Mouse (Mus musculus): ENCODE measurements at regions not wholly inside any gene's neighbourhood (a gene's known extent, or its start where the extent isn't known, plus 50 kb on each side); places are given as distances from the start of the nearest gene placed in this dataset.

DNA sequence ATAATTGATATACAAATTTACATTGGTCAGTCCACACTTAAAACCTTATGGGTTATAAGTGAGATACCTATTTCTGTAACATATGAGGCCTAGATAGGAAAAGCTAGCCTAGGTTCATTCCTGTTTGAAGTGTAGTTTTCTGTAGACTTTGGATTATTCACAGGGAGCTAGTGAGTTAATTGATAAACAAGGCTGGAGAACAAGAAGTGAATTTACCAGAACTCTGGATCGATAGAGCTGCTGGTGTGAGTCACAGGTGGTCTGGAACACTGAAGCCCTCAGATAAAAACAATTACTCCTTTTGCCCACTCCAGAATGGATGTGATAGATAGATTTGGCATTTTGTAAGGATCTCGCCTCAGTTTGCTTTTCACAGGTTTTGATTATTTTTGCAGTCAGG is 62.0 kb upstream of the Rtl1 start:
- DNase-seq = no peak

DNA sequence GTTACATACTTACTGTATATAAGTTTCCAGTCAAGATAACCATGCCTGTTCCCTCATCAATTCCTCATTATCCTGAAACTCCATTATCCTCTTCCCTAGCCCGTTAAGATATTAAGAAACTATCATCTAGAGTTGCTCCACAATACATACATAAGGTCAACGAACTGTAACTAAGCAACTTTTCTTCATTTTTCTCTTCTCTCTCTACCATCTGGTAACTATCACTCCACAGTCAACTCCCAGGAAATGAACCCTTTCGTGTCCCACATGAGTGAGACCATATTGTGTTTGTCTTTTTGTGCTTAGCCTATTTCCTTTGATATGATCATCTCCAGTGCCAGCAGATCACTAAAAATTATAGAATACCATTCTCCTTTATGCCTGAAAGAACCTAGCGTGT is 74.6 kb upstream of the Rtl1 start:
- DNase-seq = no peak

DNA sequence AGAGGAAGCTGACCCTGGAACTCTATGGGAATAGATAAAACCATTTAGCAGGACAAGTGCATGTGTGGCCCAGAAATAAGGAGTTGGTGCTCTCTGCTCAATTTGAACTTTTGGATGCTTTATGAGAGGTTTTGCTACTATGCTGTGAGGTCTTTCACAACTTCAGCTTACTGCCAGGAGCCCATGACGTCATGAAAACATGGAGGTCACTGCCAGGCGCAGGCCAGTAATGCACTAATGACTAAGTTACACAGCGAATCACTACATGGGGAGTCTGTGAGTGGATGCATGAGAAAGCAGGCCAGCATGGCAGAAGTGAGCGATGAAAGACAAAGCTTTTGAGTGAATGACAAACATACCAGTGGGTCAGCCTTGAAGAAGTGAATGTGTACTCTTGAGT is 93.9 kb upstream of the Rtl1 start:
- DNase-seq = no peak

DNA sequence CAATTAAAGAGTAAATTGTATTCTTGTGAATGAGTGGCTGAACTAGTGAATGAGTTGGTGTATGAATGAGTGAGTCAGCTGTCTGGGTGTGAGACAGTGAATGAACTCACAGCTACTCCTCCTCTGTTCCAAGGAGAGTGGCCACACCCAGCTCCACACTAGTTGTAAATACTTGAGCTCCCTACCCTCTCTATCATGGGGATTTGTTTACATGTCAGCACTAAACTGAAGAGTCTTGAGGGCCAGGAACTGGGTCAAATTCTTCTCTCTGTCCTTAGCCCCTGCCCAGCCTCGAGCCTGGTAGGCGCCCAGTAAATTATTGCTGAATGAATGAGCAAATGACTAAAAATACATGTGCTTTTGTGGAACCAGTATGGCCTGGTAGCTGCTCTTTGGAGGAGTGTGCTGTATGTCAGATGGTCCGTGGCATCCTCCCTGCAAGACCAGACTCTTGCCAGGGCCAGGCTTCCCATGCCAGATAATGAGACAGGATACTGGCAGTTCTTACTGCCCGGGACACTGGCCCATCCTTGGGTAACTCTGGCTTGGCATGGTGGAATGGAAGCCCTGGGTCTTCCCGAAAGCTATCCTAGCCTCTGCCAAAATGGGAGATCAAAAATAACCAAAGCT is 94.8 kb upstream of the Rtl1 start:
- no peak for DNase-seq

DNA sequence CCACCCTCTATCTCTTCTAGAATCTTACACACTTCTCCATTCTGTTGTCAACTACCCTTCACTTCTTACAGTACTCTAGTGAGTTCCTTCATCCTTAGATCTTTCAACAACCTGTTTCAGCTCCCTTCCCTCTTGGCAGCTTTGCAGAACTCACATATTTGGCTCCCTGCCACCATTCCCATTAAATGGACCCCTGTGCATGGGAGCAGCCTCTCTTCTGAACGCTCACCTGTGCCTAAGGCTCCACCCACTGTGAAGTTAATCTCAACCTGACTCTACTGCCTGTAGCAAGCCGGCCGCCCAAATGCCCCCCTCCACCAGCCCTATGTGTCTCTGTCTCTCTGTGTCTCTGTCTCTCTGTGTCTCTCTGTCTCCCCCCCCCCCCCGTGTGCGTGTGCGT is 106.7 kb upstream of the Rtl1 start:
- DNase-seq = no peak

DNA sequence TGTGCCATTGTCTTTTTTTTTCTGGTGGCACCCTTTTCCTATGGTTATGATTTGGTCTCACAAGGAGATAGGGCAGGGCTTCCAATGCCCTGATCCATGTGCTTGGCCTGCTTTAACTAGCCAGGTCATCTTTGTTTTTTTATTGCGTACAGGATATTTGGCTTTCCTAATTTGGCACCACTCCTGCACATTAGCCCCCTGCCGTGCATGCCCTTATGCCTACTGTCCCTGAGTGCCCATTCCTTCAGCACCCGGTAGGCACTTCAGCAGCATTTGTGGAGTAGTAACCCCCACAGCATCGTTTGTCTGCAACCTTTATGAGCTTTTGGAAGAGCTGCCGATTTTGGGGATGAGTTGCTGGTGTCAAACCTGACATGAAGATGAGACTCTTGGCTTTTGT is 109.5 kb upstream of the Rtl1 start:
- no peak for DNase-seq

DNA sequence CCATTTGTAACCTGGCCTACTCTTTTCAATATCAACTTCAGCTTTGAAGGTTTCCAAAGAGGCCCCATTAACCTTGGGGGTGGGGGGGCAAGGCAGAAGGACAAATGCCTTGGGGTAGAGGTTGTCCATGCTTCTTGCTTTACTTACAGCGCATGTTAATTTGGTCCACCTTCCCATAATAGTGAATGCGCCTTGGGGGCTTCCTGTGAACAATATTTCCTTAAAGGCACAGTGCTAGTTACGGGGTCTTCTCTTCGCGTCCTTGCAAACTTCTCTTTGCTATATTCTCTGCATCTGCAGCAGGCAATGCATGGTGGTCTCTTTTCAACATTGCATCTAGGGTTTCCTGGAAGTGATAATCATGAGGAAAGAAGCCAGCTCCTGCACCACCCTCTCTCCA is 111.3 kb upstream of the Rtl1 start:
- no peak for DNase-seq

DNA sequence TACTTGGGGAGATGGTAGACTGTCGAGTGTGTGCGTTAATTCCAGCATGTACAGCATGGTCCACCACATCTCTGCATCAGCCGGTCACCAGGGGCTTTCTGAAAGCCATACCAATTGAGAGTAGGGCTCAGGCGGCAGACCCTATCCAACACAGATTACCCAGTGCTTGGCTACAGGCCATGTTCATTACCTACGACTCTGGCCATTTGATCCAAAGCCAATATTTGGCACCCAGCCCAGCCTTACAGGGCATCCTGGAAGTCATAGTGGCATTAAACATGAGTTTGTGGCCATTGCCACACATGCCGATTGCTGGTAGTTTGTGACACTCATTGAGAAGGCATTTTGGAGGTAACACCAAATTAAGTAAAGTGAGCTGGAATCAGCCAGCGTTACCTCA is 111.8 kb upstream of the Rtl1 start:
- DNase-seq = no peak

DNA sequence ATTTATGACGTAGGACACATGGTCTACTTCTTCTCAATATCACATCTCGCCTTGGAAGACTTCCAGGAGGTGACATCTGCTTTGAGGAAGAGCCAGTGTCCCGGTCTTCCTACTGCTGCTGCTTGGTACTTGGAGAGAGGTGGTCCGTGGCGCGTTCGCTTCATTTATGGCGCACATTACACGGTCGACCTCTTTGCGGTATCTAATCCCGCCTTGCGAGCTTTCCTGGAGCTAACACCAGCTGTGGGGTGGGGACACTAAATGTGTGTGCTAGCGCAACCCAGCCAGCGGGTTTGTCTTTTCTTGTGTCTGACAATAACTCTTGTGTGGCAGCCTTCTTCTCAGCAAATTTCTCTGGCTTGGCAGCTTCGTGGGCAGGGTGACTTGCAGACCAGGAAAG is 112.3 kb upstream of the Rtl1 start:
- DNase-seq = no peak

DNA sequence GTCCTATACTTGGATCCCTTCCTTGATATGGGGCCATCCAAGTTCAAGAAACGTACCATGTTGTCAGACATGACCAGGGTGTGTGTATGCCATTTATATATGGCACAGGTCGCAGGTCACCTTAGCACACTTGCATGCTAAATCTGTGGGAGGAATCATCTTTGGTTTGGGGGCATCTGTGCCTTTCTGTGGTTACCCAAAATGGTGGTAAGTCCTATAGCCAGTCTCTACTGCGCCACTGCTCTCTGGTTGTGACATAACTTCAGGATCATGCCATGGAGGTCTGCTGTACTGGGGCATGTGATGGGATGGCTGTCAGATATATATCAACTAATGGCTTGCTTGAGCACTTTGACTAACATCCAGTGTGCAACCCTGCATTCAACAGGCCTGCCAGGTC is 112.9 kb upstream of the Rtl1 start:
- no peak for DNase-seq

DNA sequence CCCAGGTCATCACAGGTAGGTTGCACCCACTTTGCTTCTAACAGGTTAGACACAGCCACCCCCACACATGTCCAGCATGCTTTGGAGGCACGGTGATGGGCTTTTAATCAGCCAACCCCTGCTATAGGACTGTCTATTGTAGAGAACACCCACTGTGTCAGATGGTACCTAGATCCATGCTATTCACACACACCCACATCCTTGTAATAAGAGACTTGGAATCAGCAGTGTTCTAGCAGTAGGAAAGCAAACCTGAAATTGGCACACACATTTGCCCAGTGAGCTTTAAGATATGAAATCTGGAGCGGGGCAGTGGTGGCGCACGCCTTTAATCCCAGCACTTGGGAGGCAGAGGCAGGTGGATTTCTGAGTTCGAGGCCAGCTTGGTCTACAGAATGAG is 113.9 kb upstream of the Rtl1 start:
- DNase-seq = no peak

DNA sequence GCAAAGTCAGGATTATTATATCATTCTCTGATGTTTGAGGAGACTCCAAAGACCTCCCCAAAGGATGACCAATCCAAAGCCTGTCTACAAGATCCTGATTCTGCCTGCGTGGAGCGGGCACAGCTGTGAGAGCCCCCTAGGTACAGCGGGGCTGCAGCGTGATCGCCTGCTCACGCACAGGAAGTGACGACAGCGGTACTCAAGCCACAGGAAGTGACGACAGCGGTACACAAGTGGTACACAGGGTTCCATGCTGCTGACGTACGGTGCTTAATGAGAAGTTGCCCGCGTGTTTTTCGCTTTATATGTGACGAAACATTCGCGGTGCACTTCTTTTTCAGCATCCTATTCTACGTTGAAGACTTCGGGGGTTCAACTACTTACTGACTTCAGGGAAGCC is 116.9 kb upstream of the Rtl1 start:
- DNase-seq = no peak

DNA sequence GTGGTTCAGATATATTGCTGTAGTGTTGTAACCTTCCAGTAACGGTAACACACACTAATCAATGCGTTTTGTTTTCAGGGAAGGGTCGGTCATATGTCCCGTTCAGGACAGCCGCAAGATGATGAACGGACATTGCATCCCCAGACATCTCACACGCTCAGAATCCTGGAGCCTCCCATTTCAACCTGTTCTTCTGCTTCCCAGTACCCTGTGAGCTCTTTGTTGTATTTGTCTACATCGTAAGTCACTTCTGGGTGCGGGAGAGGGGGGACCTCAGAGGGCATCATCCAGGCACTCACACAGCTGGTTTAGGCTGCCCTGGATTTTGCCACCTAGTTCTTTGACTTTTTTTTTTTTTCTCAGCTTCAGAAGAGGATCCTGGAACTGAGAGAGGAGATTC is 117.9 kb upstream of the Rtl1 start:
- DNase-seq = no peak

DNA sequence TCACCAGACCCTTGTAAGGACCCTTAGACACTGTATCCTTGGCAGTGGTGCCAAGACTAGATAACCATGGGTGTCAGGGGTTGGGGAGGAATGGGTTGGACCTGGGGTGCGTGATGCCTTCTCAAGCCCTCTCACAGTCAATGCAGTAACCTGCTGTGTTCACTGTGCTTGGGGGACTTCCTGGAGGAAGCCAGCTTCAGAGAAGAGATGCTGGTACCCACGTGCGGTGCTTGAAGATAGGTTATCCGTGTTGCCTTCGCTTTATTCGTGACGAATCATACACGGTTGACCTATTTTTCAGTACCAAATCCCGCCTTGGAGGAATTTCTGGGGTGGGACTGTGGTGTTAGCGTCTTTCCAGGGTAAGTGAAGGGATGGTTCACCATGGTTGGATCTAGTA is 138.1 kb upstream of the Rtl1 start:
- no peak for DNase-seq

DNA sequence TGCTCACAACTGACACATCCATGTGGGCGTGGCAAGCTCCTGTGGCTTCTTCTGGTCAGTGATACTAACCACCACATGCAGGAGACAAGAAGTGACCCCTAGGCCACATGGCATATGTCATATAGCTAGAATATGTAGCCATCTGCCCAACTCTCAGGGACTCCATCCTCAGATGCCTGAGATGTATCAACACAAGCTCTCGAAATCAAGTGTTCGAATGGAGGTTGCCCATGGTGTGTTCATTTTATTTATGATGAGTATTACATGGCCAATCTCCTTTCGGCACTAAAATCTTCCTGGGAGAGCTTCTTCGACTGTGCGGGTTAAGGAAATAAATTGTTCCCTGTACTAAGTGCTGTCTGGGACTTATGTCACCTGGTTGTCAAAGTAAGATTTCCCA is 138.8 kb upstream of the Rtl1 start:
- DNase-seq = no peak

DNA sequence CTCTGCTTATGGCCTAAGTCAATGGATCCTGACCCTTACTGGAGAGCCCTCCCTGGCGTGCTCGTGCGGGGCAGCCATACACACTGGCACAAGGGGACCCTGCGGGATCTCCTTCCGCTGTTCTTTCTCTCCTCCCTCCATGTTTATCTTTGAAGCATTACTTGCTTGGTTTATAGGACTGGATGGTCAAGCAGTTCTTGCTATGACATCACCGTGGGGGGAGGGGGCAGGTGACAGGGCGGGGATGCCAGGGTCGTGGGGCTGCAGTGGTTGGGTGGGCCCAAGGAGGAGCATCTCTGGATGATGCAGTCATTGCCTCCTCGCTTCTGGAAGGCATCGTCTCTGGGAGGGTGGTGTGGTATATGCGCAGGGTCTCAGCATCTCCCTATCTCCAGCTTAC is 142.4 kb upstream of the Rtl1 start:
- no peak for DNase-seq

DNA sequence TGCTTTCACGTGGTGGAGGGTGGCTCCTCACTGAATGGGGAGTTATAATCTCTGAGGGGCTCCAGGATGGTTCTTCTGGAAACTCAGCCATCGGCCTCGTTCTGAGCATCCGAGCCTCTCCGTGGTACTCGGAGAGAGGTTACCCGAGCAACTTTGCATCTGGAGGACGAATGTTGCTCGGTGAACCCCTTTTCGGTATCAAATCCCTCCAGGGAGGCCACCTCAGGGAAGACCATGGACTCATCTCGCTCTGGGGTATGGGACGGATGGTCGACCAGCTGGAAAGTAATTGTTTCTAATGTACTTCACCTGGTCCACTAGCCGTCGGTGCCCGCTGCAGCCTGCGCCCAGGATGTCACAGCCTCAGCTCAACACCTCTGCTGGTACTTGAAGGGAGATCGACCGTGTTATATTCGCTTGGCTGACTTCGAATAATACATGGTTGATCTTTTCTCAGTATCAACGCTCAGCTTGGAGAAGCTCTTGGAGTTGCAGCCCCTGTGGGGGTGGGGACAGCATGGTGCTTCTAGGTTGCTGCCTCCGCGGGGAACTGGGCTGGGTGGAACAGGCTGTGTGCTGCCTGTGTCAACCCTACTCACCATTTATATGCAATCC is 143.0 kb upstream of the Rtl1 start:
- no peak for DNase-seq

DNA sequence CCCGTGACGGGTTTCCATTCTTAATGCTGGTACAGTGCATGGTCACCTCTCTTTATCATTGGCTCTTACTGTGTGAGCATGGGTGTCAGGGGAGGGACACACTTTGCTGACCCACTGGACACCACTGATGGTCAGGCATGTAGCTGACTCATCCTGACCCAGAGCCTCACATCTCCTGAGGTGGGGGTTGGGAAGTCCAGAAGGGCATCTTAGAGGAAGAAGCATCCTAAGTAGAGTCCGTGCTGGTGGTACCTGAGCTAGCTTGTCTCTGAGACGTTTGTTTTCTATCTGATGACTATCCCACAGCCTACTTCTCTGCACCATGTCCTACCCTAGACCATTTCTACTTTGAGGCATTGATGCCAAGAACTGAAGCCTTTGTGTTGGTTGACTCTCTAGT is 144.1 kb upstream of the Rtl1 start:
- DNase-seq = no peak

DNA sequence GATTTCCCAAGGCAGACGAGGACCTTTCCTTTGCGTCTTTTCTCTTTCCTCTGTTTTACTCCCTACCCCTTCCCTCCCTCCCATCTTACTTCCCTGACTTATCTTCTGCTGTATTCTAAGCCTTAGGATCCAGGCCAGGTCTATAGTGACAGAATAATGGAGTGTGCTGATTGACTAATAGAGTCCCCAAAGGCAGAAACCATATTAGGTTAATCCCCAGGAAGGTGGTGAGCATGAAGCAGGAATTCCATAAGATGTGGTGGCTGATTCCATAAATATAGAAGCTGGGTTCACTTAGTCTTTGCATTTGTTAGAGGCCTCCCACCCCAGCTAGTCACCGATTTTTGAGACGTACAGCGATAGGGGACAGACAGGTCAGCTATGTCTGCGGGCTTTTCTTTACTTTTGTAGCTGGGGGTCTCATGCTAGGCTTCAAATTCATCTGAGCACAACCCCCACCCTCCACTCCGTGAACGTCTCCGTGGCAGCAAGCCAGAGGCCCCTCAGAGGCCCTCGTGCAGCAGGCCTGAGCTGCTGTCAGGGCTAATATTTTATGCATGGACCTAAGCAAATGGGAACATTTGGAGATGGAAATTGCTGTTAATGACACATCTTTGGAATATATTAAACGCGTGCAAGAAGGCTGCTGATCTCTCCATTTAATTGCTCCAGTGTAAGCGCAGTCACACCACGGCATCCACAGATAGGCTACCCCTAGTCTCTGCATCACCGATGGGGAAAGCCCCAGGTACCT is 145.8 kb upstream of the Rtl1 start:
- DNase-seq = no peak

DNA sequence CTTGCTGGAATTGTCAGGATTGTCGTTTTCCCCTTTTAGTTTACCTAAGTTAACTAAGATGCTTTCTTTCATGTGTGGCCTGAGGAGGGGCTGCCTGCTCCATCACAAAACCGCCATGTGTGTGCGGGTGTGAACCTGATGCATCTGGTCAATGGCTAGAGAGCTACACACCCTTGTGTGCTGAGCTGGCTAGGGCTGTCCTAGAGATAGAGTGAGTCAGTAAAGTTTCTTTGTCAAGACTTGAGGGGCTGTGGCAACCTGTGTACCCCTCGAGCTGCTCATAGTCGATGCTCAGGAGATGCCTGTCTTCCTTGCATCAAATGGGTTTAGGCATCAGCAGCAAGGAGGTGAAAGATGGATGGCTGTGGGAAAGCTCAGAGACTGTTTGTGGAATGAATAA is 147.1 kb upstream of the Rtl1 start:
- DNase-seq = no peak

DNA sequence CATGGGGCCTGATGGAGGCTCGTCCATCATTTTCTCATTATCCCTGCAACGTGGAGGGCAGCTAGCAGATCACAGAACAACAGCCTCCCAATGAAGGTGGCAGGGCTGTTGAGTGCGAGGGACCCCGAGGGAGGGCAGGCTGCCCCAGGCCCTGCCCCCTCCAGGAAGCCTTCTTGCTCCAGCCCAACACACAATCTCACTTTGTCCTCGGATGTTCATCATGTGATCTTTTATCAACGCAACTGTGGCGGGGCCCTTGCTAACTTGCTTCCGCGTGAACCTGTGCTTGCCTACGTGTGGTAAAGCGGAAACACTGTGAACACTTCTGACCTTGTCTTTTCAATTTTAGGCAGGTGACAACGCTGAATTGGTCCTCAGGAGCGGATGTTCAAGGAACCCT is 147.6 kb upstream of the Rtl1 start:
- DNase-seq = no peak

DNA sequence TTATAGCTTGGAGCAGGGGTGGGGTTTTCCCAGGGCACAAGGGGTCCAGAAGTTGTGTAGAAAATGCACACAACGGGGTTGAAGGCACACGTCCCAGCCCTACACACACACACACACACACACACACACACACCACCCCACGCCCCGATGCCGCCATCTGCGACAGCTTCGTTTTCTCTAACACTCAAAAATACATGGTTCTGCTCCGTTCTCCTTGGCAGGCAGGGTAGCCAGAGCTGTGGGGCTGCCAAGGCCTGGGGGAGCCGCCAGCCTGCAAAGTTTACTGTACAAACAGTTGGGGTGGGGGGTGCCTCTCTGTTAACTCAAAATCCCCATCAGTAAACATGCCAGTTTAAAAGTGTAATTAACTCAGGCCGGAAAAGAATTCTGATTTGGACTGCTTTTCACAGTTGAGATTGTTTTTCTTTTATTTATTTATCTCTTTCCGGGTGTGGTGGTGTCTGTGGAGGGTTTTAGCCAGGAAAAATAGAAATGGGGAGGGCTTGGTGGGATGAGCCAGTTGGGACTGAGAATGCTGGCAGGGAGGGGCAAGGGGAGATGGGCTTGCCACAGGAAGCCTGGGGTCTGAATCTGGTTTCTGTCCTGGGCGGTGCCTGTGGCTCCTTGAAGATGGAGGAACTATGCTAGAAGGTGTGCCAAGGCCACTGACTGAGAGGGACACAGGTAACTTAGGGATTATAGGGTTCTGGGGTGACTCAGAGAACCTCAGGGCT is 148.4 kb upstream of the Rtl1 start:
- DNase-seq = no peak

DNA sequence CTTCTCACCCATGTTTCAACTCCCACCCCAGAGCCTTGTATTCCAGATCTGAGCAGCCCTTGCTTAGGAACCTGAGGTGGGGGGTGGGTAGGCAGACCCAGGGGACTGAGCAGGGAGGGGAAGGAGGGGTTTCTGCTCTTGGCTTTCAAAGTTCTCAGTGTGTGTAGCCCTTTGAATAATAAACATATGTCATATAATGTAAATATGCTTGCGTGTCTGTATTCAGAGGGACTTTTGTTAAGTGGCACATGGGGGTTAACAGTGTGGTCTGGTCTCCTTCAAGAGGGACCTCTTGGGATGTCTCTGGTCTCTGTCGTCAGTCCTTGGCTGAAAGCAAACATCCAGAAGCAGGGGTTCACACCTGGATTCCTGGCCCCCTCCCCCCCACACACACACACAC is 149.1 kb upstream of the Rtl1 start:
- no peak for DNase-seq

DNA sequence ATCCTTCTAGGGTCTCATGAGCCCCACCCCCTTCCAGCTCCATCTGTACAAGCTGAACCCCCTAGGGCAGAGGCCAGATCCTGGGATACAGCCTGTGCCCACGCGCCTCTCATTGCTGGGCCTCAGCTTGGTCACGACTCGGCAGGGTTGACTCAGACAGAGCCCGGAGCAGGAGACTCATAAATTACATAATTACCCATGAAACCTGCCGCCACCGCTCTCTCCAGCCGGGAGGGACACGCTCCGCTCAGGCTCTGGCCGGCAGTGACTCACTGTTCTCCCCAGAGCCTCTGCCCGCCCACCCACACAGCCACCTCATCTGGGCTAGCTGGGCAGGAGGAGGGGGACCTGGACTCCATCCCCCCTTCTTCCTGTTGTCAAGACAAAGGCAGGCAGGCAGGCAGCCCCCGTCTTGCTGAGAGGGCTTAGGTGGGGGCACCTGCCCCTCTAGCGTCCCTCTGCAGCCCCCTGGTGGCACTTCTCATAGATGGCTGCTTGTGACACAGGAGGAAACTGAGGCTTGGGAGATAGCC is 149.6 kb upstream of the Rtl1 start:
- DNase-seq = no peak
